Mouse (Mus musculus): Measurements from ENCODE around the gene Sdc4. TPM values are rescaled to one million over a fixed set of nuclear protein-coding genes. Genes with fewer than 3 reads are reported as not detected.

Gene Sdc4
- total and polyA plus RNA-seq, 3 experiments: not detected

- H3K27me3 ChIP-seq (ENCODE audit: control insufficient read depth in 1 of 2, insufficient read depth in 2 of 2, low read length in 2 of 2): peaks cover 8 to 13% of the 10 kb centered on the region in 2 experiments
- no peaks in the 10 kb centered on the region for H3K79me2 ChIP-seq (ENCODE audit: control insufficient read depth, insufficient read depth, low read length, poor library complexity)
- H3K4me1 ChIP-seq (ENCODE audit: control insufficient read depth in 1 of 2, insufficient read depth in 2 of 2, low read length in 2 of 2): no peaks in the 10 kb centered on the region
- no peak for DNase-seq (ENCODE audit: low read depth, low spot score)
- H3K27ac ChIP-seq (ENCODE audit: control insufficient read depth, low read depth, low read length): no peak overlapping the region
- H3K36me3 ChIP-seq (ENCODE audit: control insufficient read depth in 1 of 2, insufficient read depth in 2 of 2, low read length in 2 of 2): no peaks in the 10 kb centered on the region
- H3K4me3 ChIP-seq (ENCODE audit: control insufficient read depth in 1 of 2, insufficient read depth in 1 of 2, low read depth in 2 of 2, low read length in 2 of 2): no peak overlapping the region
- TF ChIP-seq UBTF (IDR thresholded peaks at IDR 0.05; ENCODE audit: borderline replicate concordance, insufficient read depth, low read depth, low read length): no peak
- TF ChIP-seq MAX (IDR thresholded peaks at IDR 0.05; ENCODE audit: low read length): no peak
- no peak for TF ChIP-seq EP300 (IDR thresholded peaks at IDR 0.05; ENCODE audit: low read depth in 1 of 2, low read length in 2 of 2)
- no peak for TF ChIP-seq MXI1 (IDR thresholded peaks at IDR 0.05; ENCODE audit: low read depth, low read length)
- no peak for TF ChIP-seq NELFE (IDR thresholded peaks at IDR 0.05; ENCODE audit: low read depth, low read length)
- TF ChIP-seq USF1 (IDR thresholded peaks at IDR 0.05; ENCODE audit: low read depth, low read length): no peak
- TF ChIP-seq ZC3H11A (IDR thresholded peaks at IDR 0.05; ENCODE audit: low read depth, low read length): no peak
- TF ChIP-seq ELF1 (IDR thresholded peaks at IDR 0.05; ENCODE audit: low read depth, low read length): no peak
- no peak for TF ChIP-seq MYC (IDR thresholded peaks at IDR 0.05; ENCODE audit: low read depth, low read length)
- TF ChIP-seq GABPA (IDR thresholded peaks at IDR 0.05; ENCODE audit: low read depth, low read length): no peak
- TF ChIP-seq POLR2AphosphoS5 (IDR thresholded peaks at IDR 0.05; ENCODE audit: borderline replicate concordance, low read depth, low read length): no peak
- no peak for TF ChIP-seq BHLHE40 (IDR thresholded peaks at IDR 0.05; ENCODE audit: borderline replicate concordance, low read depth, low read length)
- TF ChIP-seq RAD21 (IDR thresholded peaks at IDR 0.05; ENCODE audit: low read depth, low read length): no peak
- no peak for TF ChIP-seq HCFC1 (IDR thresholded peaks at IDR 0.05; ENCODE audit: low read depth, low read length)
- no peak for TF ChIP-seq CHD2 (IDR thresholded peaks at IDR 0.05; ENCODE audit: low read length)
- no peak for TF ChIP-seq CTCF (IDR thresholded peaks at IDR 0.05 in 2 of 3, conservative IDR thresholded peaks at IDR 0.05 in 1 of 3; ENCODE audit: control insufficient read depth in 1 of 3, insufficient read depth in 1 of 3, low read depth in 2 of 3, low read length in 3 of 3, poor library complexity in 1 of 3, severe bottlenecking in 1 of 3)
- no peak for TF ChIP-seq MAZ (IDR thresholded peaks at IDR 0.05; ENCODE audit: low read depth, low read length)
- no peak for TF ChIP-seq KAT2A (conservative IDR thresholded peaks at IDR 0.05; ENCODE audit: low read depth, low read length)
- no peaks in the 10 kb centered on the region for H3K9me3 ChIP-seq (replicated peaks; ENCODE audit: insufficient read depth, low read length)
- no peak overlapping the region for H3K9ac ChIP-seq (ENCODE audit: control insufficient read depth, low read depth, low read length, poor library complexity, severe bottlenecking)
These were observed 11.9 kb upstream of the Sdc4 start for GRCm38 (mm10) chr2:164455421-164456190.

DNA sequence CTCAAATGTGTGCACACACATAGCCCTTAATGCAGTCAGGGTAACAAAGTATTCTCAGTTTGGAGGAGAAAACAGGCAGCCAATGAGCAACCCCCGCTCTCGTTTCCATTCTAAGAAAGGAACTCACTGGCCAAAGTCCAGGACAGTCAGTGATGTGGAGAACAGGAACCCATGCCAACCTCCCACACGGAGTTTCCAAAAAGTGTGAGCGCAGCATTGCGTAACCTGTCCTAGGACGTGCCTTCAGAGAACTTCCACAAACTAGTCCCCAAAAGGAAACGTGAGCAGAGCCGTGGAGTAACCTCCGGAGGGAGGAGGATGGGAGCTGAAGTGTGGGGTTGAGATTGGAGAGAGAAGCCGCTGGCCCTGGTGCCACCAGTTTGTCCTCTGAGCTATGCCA lies 11.2 kb upstream of the Sdc4 start:
- Histone ChIP-seq H3K27me3 (ENCODE audit: control insufficient read depth in 1 of 2, insufficient read depth in 2 of 2, low read length in 2 of 2) (peaks cover 10 to 19% of the 10 kb centered on the region in 2 experiments), H3K9me3 (replicated peaks; ENCODE audit: insufficient read depth, low read length) (no peaks in the 10 kb centered on the region), H3K36me3 (ENCODE audit: control insufficient read depth in 1 of 2, insufficient read depth in 2 of 2, low read length in 2 of 2) (no peaks in the 10 kb centered on the region), H3K4me3 (ENCODE audit: control insufficient read depth in 1 of 2, insufficient read depth in 1 of 2, low read depth in 2 of 2, low read length in 2 of 2) (no peak overlapping the region), H3K79me2 (ENCODE audit: control insufficient read depth, insufficient read depth, low read length, poor library complexity) (no peaks in the 10 kb centered on the region), H3K9ac (ENCODE audit: control insufficient read depth, low read depth, low read length, poor library complexity, severe bottlenecking) (no peak overlapping the region), H3K27ac (ENCODE audit: control insufficient read depth, low read depth, low read length) (no peak overlapping the region), H3K4me1 (ENCODE audit: control insufficient read depth in 1 of 2, insufficient read depth in 2 of 2, low read length in 2 of 2) (no peaks in the 10 kb centered on the region)
- DNase-seq (ENCODE audit: low read depth, low spot score): no peak
- TF ChIP-seq TCF12 (IDR thresholded peaks at IDR 0.05; ENCODE audit: low read depth, low read length) (no peak), MAFK (IDR thresholded peaks at IDR 0.05; ENCODE audit: borderline replicate concordance, low read depth, low read length) (no peak), MAZ (IDR thresholded peaks at IDR 0.05; ENCODE audit: low read depth, low read length) (no peak), ZMIZ1 (IDR thresholded peaks at IDR 0.05; ENCODE audit: low read depth, low read length) (no peak), SMC3 (IDR thresholded peaks at IDR 0.05; ENCODE audit: low read depth, low read length) (no peak), NRF1 (IDR thresholded peaks at IDR 0.05; ENCODE audit: insufficient read depth, low read depth, low read length, poor library complexity, severe bottlenecking) (no peak), BHLHE40 (IDR thresholded peaks at IDR 0.05; ENCODE audit: borderline replicate concordance, low read depth, low read length) (no peak), POLR2AphosphoS2 (IDR thresholded peaks at IDR 0.05; ENCODE audit: low read length) (no peak), USF1 (IDR thresholded peaks at IDR 0.05; ENCODE audit: low read depth, low read length) (no peak), GABPA (IDR thresholded peaks at IDR 0.05; ENCODE audit: low read depth, low read length) (no peak), ELF1 (IDR thresholded peaks at IDR 0.05; ENCODE audit: low read depth, low read length) (no peak), GATA1 (IDR thresholded peaks at IDR 0.05; ENCODE audit: low read depth, low read length) (no peak), MAX (IDR thresholded peaks at IDR 0.05; ENCODE audit: low read length) (no peak), E2F4 (IDR thresholded peaks at IDR 0.05; ENCODE audit: borderline replicate concordance, low read depth, low read length) (no peak), ZC3H11A (IDR thresholded peaks at IDR 0.05; ENCODE audit: low read depth, low read length) (no peak), MYB (IDR thresholded peaks at IDR 0.05; ENCODE audit: low read depth, low read length) (no peak), POLR2A (IDR thresholded peaks at IDR 0.05; ENCODE audit: control insufficient read depth in 1 of 2, insufficient read depth in 1 of 2, low read depth in 1 of 2, low read length in 2 of 2, poor library complexity in 1 of 2) (no peak), MYC (IDR thresholded peaks at IDR 0.05; ENCODE audit: low read depth, low read length) (no peak)

Measured in MEL (cell line).